Mouse (Mus musculus) thymus, adult 2 months (tissue): ENCODE results near the gene Rfx4. TPM values are rescaled to one million over a fixed set of nuclear protein-coding genes. Genes with fewer than 3 reads are reported as not detected.

Experiments
- DNase-seq: peaks from one replicate; pipeline ENCODE4 v3.0.0; 2021
- H3K27ac ChIP-seq: fragments of 200-500 bp; 2 replicates; pipeline ENCODE4 v1.5.1; 2012; ENCODE audit warnings: low read length, control low read depth; ENCODE audit not compliant: control insufficient read depth, insufficient read depth
- H3K27me3 ChIP-seq: fragments of 200-500 bp; 2 replicates; pipeline ENCODE4 v1.6.1; 2012; ENCODE audit warnings: mild to moderate bottlenecking, low read length, moderate library complexity, mixed read lengths; ENCODE audit not compliant: control insufficient read depth, insufficient read depth
- H3K36me3 ChIP-seq: fragments of 200-500 bp; 2 replicates; pipeline ENCODE4 v1.6.1; 2012; ENCODE audit warnings: mild to moderate bottlenecking, low read length, moderate library complexity; ENCODE audit not compliant: control insufficient read depth, insufficient read depth
- H3K4me1 ChIP-seq: fragments of 200-500 bp; replicated peaks from 2 replicates; pipeline ENCODE4 v1.6.1; 2012; ENCODE audit warnings: low read length; ENCODE audit not compliant: control insufficient read depth, insufficient read depth
- H3K4me3 ChIP-seq: fragments of 200-500 bp; 2 replicates; pipeline ENCODE4 v1.5.1; 2012; ENCODE audit warnings: mild to moderate bottlenecking, low read length, control low read depth, moderate library complexity; ENCODE audit not compliant: control insufficient read depth, insufficient read depth
- CTCF ChIP-seq: fragments of 200-500 bp; IDR thresholded peaks from 2 replicates; pipeline ENCODE4 v1.5.1; 2012; ENCODE audit warnings: mild to moderate bottlenecking, control low read depth, low read length, moderate library complexity, borderline replicate concordance; ENCODE audit not compliant: control insufficient read depth, poor library complexity, insufficient read depth; ENCODE audit errors: extremely low read depth
- POLR2A ChIP-seq: fragments of 200-500 bp; IDR thresholded peaks from 2 replicates; pipeline ENCODE4 v1.6.1; 2012; ENCODE audit warnings: mild to moderate bottlenecking, low read length, control low read depth, moderate library complexity; ENCODE audit not compliant: control insufficient read depth, poor library complexity, insufficient read depth; ENCODE audit errors: extremely low read depth
- WGBS: fragments of 180-500 bp; shearing (Covaris S2); methylation state at CpG from one replicate; pipeline ENCODE4 v1.1.7; 2018; 5-methylcytosine and 5-hydroxymethylcytosine counted together
- polyA plus RNA-seq: library from polyadenylated mRNA; depleted of rRNA; stranded (reverse); fragments of >200 nt; gene quantifications from 2 replicates; pipeline ENCODE4 v1.2.3, GENCODE M21; 2012

Rfx4 gene
- polyA plus RNA-seq, 1 experiment, result 0.12 TPM

DNA sequence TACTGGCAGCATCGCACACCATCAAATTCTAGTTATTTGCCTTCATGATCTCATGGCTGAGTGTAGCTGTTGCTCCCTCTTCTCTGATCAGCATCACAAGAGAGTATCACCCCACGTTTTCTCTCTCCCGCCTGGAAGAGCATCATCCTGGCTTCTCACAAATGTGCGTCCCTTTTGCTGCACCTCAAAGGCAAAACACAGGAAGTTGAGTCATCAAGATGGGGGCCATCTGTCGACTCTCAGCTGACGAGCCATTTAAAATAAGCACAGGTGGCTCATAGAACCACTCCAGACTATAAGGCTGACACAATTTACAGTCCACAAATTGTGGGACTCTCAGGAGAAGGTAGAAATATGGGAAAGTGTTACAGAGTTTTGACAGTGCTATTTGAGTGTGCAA, 63.8 kb downstream of the Rfx4 start:
- Histone ChIP-seq H3K4me1 (peaks cover 18% of the 10 kb centered on the region), H3K27ac (no peak overlapping the region), H3K36me3 (no peaks in the 10 kb centered on the region), H3K27me3 (no peaks in the 10 kb centered on the region), H3K4me3 (no peak overlapping the region)
- DNase-seq, result no peak
- 22% methylated on average over 6 of the region's 6 CpGs for WGBS
- TF ChIP-seq CTCF (no peak), POLR2A (no peak)

DNA sequence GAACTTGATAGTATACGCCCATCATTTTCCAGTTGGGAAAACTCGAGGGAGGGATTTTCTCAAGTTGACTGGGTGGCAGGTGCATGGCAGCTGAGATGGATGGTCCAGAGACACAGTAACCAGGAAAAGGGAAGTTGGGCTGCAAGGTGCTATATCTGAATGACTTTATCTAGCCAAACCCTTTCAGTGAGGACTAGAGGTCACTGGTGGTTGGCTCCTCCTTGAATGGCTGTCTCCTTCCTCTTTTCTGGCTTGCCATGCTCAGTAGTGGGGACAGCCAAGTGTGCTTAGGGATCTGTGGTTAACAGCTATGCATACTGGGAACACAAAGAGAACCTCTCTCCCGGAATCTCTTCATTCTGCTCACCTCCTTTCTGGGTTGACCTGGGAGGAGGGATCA, 64.4 kb downstream of the Rfx4 start:
- H3K4me3 ChIP-seq, result no peak overlapping the region
- no peak for TF ChIP-seq POLR2A
- no peak for TF ChIP-seq CTCF
- H3K27ac ChIP-seq, result no peak overlapping the region
- whole genome bisulfite sequencing, result 20% methylated on average over 3 of the region's 3 CpGs
- H3K4me1 ChIP-seq, result peaks cover 18% of the 10 kb centered on the region
- DNase-seq, result no peak
- H3K27me3 ChIP-seq, result no peaks in the 10 kb centered on the region
- no peaks in the 10 kb centered on the region for H3K36me3 ChIP-seq

DNA sequence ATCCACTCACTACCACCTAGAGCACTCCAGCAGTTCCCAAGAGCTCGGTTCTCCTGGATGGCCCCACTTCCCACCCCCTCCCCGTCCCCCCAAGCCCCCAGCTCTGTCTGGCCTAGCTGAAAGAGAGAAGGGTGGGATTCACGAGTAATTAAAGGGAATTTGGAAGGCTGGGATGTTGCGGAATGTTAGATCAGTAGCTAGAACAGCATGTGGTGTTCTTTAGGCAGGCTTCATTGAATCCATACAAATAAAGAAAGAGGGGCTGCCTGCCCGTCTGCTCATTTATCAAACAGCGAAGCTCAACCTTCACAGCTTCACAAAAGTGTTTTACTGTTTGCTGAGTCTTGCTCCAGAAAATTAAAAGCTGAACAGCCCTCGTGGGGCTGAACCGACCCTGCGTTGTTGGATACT, 66.9 kb downstream of the Rfx4 start:
- Histone ChIP-seq H3K27me3 (no peaks in the 10 kb centered on the region), H3K27ac (no peak overlapping the region), H3K4me3 (no peak overlapping the region), H3K4me1 (peaks cover 8% of the 10 kb centered on the region), H3K36me3 (no peaks in the 10 kb centered on the region)
- WGBS, result 93% methylated on average over 9 of the region's 9 CpGs
- TF ChIP-seq POLR2A (no peak), CTCF (no peak)
- DNase-seq, result no peak

DNA sequence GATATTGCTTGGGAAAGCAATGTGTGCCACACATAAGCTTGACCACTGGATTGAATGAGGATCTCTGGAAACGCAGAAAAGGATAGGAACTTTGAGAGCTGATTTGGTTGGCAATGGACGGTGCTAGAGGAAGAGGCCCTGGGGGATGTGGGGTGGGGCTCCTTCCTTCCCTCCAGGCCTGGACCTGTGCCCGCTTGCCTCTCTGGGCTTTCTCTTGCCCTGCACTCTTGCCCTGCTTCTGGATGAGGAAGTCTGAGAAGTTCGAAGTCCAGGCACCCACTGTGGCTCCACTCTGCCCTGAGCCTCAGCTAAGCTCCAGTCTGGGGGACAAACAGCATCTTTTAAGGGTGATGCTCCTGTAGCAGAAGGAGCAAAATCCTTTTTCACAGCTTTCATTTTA, 67.8 kb downstream of the Rfx4 start:
- no peak for TF ChIP-seq POLR2A
- no peak for TF ChIP-seq CTCF
- H3K27ac ChIP-seq, result no peak overlapping the region
- no peak overlapping the region for H3K4me3 ChIP-seq
- peaks cover 10% of the 10 kb centered on the region for H3K4me1 ChIP-seq
- DNase-seq, result no peak
- H3K36me3 ChIP-seq, result no peaks in the 10 kb centered on the region
- WGBS, result 33% methylated on average over 4 of the region's 4 CpGs
- H3K27me3 ChIP-seq, result no peaks in the 10 kb centered on the region

DNA sequence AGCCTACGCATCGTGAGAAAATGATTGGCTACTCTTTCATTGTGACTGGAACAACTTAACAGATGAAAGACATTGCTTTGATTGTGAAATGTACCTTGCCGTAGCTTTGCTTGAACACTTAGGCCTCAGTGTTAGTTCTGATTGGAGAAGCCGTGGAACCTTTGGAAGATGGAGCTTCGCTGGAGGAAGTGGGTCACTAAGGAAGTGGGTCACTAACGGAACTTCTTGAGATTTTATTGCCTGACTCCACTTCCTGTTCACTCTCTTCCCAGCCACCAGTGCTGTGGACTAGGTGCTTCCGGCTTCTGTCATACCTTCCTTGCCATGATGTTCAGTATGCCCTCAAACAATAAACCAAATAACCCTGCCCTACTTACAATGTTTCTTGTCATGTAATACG, 73.1 kb downstream of the Rfx4 start:
- Histone ChIP-seq H3K36me3 (no peaks in the 10 kb centered on the region), H3K27ac (peak overlapping the region; percentile 74), H3K27me3 (no peaks in the 10 kb centered on the region), H3K4me1 (peaks cover 10% of the 10 kb centered on the region), H3K4me3 (no peak overlapping the region)
- 38% methylated on average over 8 of the region's 8 CpGs for WGBS
- TF ChIP-seq POLR2A (no peak), CTCF (no peak)
- DNase-seq, result peak; percentile 13

DNA sequence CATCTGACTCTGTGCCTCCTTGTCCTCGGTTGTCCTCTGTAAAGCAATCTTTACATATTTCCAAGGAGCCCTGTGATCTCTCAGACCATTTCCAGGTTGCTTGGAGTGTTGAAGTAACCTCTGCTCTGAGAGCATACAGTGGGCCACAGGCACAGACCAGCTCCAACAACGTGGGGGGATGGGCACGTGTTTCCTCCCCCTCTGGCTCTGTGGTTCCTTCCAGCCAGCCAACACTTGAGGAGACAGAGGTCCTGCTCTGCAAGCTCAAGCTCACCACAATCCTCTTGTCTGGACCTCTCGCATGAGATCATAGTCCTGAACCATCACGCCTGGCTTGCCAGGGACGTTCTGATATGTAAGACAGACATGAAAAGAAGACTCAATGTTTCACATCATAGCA, 79.7 kb downstream of the Rfx4 start:
- TF ChIP-seq POLR2A, result no peak
- no peak for TF ChIP-seq CTCF
- no peaks in the 10 kb centered on the region for H3K36me3 ChIP-seq
- H3K4me1 ChIP-seq, result peaks cover 13% of the 10 kb centered on the region
- 54% methylated on average over 6 of the region's 6 CpGs for WGBS
- H3K4me3 ChIP-seq, result no peak overlapping the region
- no peaks in the 10 kb centered on the region for H3K27me3 ChIP-seq
- no peak for DNase-seq
- no peak overlapping the region for H3K27ac ChIP-seq

DNA sequence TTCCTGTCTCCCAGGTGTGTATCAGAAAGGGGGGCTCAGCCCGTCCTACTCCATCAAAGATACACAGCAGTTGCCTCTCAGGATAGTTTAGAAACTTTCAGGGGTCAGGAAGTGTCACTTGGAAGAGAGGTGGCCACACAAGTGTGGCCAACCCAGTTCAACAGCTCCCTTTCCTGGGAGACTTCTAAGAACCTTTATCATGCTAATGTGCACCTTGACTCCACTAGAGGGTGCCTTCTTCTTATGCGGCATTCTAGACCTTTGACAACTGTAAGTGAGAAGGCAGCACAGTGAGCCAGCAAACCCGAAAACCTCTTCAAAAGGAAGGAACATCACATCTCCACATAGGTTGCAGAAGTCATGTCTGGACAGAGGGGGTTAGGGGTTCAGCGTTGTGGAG, 80.2 kb downstream of the Rfx4 start:
- Histone ChIP-seq H3K27ac (no peak overlapping the region), H3K36me3 (no peaks in the 10 kb centered on the region), H3K27me3 (no peaks in the 10 kb centered on the region), H3K4me3 (no peak overlapping the region), H3K4me1 (peaks cover 13% of the 10 kb centered on the region)
- DNase-seq, result peak; percentile 39
- under 1% methylated on average over 4 of the region's 4 CpGs for WGBS
- no peak for TF ChIP-seq POLR2A
